Comparison of ENCODE assay signal across 14 mouse cellular contexts in the genomic region with DNA sequence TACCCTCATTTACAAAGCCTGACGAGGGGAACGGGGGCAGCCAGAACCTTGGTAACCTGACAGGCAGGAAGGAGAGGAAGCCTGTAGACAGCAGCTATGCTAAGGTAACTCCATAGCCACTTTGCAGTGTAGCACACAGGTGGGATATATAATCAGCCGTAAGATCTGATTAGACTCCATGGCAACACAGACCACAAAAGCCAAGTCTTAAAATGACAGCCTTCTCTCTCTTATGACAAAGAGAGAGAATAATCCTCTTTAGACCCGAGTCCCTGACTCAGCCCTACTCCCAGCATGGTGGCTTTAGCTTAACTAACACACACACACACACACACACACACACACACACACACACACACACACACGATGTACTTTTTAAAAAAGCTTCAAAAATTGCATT.
"Had no signal": no experiment of that assay in that cellular context is flagged by ENCODE, and none has a peak within 500 bp of the region (broad histone marks: within the 10 kb centered on the region; RNA-seq: fewer than 3 reads in every experiment).

No protein-coding gene starts in this region.

- H3K9me3 ChIP-seq: limb, embryonic 12.5 days; liver, embryonic 13.5 days; lung, embryonic 15.5 days; midbrain, embryonic 15.5 days; neural tube, embryonic 13.5 days had no signal

- H3K9ac ChIP-seq: limb, embryonic 12.5 days; liver, postnatal 0 days; lung, embryonic 15.5 days; midbrain, embryonic 15.5 days had no signal

- DNase-seq: layer of hippocampus, adult 9-11 months; layer of hippocampus, postnatal 36 days; liver; liver, embryonic 13.5 days; liver, postnatal 0 days; lung, postnatal 14 days; right cerebral cortex, postnatal 4 days; spleen, adult 18-20 months had no signal

- H3K4me3 ChIP-seq: limb, embryonic 12.5 days; liver, embryonic 13.5 days; lung, embryonic 15.5 days; midbrain, embryonic 15.5 days; neural tube, embryonic 13.5 days had no signal

- H3K27me3 ChIP-seq: limb, embryonic 12.5 days; liver, embryonic 13.5 days; lung, embryonic 15.5 days; midbrain, embryonic 15.5 days; neural tube, embryonic 13.5 days had no signal

- H3K4me2 ChIP-seq: limb, embryonic 12.5 days; liver, embryonic 13.5 days; lung, embryonic 15.5 days; midbrain, embryonic 15.5 days; neural tube, embryonic 13.5 days had no signal

- H3K4me1 ChIP-seq: limb, embryonic 12.5 days had no signal

- ATAC-seq: intestine, embryonic 16.5 days; liver, postnatal 0 days; midbrain, embryonic 15.5 days had no signal

- H3K36me3 ChIP-seq: liver, embryonic 13.5 days; midbrain, embryonic 15.5 days; neural tube, embryonic 13.5 days had no signal

- H3K27ac ChIP-seq: limb, embryonic 12.5 days; liver, embryonic 13.5 days; lung, embryonic 15.5 days; macrophage; midbrain, embryonic 15.5 days; neural tube, embryonic 13.5 days had no signal
